Mouse (Mus musculus): ENCODE results near the gene Efna4. TPM values are rescaled to one million over a fixed set of nuclear protein-coding genes. Genes with fewer than 3 reads are reported as not detected.

Gene Efna4
- polyA plus RNA-seq (2016; fragmentation: Nextera tagmentation; extraction: Ambion mirVana): 47.1 and 48.8 TPM in 2 replicates

- Histone ChIP-seq H3K4me3 (peak within 1 kb of the TSS; percentile 91), H3K4me2 (replicated peaks) (peak within 1 kb of the TSS; percentile 86), H3K27ac (peak within 1 kb of the TSS; percentile 97), H3K9ac (peak within 1 kb of the TSS; percentile 97), H3K27me3 (no peaks in the 10 kb centered on the region), H3K36me3 (peaks cover 31% of the 10 kb centered on the region), H3K4me1 (peaks cover 50% of the 10 kb centered on the region), H3K9me3 (no peaks in the 10 kb centered on the region)
- ATAC-seq (ENCODE audit: insufficient number of reproducible peaks, insufficient read depth, low FRiP score, low TSS enrichment): peak; percentile 90
- WGBS: under 1% methylated on average over 43 of the region's 44 CpGs
Measured at GRCm38 (mm10) chr3:89337721-89338578, at the start of gene Efna4. Efna4 (minus strand) TSS chr3:89338028.

DNA sequence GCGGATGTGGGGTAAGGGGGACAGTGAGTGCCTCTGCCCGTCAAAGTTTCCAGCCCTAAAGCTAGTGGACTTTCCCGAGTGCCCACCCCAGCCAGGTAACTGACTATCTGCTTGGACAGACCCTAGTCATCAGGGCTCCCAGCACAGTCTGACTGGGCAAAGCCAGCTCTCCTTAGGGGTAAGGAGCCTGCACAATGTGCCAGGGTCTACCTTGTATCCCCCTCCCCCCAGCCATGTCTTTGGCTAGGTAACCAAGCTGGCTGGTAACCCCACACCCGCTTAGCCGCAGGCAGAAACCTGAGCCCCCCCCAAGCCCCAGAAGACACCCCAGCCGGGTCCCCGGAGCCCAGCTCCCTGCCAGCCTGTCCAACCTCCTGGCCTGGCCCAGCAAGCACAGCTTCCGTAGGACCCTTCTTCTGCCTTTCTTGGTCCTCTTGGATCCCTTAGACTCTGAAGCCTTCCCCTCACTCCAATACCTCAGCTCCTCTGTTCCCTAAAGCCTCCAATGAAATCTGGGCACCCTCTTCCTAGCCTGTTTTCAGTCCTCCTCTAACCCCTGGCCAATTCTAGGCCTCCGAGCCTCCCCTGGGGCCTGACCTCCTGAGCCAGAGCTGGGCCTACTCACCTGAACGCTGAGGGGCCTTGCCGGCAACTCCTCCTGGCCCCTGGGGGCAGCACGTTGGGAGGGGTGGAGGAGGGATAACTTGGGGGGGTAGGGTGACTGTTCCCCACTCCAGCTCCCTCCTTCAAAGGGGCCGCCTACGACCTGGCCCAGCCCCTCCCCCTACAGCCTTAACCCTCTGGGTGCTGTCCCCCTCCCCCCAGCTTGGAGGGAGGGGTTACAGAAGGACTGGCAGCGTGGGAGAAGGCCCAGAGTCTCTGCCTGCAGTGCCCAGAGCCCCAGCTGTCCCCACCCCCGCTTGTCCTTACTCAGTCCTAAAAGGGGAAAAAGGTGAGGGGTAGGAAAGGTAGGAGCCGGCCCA is 48.9 kb upstream of the Efna4 start:
- Histone ChIP-seq H3K9me3 (no peaks in the 10 kb centered on the region), H3K9ac (0 out of 2 replicates have a peak overlapping the region, but pooled peaks have one; percentile 15), H3K4me3 (no peak overlapping the region), H3K4me2 (replicated peaks) (peak overlapping the region; percentile 5; the same call in 1 of the 2 replicates), H3K27me3 (peaks cover 12% of the 10 kb centered on the region), H3K36me3 (no peaks in the 10 kb centered on the region), H3K4me1 (peaks cover 39% of the 10 kb centered on the region), H3K27ac (no peak overlapping the region)
- no peak for ATAC-seq (ENCODE audit: insufficient number of reproducible peaks, insufficient read depth, low FRiP score, low TSS enrichment)
- 39% methylated on average over 17 of the region's 17 CpGs for WGBS

DNA sequence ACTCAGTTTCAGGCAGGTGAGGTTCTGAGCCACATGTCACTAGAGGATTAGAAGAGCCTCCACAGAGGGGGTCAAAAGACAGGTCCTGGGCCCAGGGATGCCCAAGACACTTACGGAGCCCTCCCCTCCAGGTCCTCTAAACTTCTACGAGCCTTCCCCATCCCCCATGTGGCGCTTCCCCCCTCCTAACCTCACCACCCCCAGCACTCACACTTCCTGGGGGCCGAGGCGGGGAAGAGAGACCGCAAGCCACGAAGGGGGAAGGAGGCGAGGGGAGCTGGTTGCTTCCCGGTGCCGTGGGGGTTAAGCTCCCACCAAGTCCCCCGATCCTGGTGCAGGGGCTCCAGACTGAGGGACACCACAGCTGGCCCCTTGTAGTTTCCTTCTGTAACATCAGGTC is 47.6 kb upstream of the Efna4 start:
- H3K4me1 ChIP-seq: peaks cover 26% of the 10 kb centered on the region
- no peaks in the 10 kb centered on the region for H3K9me3 ChIP-seq
- H3K36me3 ChIP-seq: no peaks in the 10 kb centered on the region
- no peak overlapping the region for H3K9ac ChIP-seq
- no peak overlapping the region for H3K4me2 ChIP-seq (replicated peaks)
- H3K27me3 ChIP-seq: no peaks in the 10 kb centered on the region; the same call in 1 of the 2 replicates
- no peak overlapping the region for H3K4me3 ChIP-seq
- no peak for ATAC-seq (ENCODE audit: insufficient number of reproducible peaks, insufficient read depth, low FRiP score, low TSS enrichment)
- H3K27ac ChIP-seq: 0 out of 2 replicates have a peak overlapping the region, but pooled peaks have one; percentile 36
- 25% methylated on average over 11 of the region's 11 CpGs for WGBS

- H3K36me3 ChIP-seq: no peaks in the 10 kb centered on the region
- no peak overlapping the region for H3K4me3 ChIP-seq
- H3K27me3 ChIP-seq: no peaks in the 10 kb centered on the region
- H3K9me3 ChIP-seq: no peaks in the 10 kb centered on the region
- peaks cover 21% of the 10 kb centered on the region for H3K4me1 ChIP-seq
- no peak overlapping the region for H3K27ac ChIP-seq
- WGBS: 56% methylated on average over 11 of the region's 12 CpGs
- H3K9ac ChIP-seq: 0 out of 2 replicates have a peak overlapping the region, but pooled peaks have one; percentile 16
- ATAC-seq (ENCODE audit: insufficient number of reproducible peaks, insufficient read depth, low FRiP score, low TSS enrichment): no peak
- H3K4me2 ChIP-seq (replicated peaks): no peak overlapping the region
Measured at GRCm38 (mm10) chr3:89384331-89385076, 46.7 kb upstream of the Efna4 start.

- 84% methylated on average over 5 of the region's 5 CpGs for WGBS
Measured at GRCm38 (mm10) chr3:89383651-89384255, 45.9 kb upstream of the Efna4 start.

GRCm38 (mm10) chr3:89382950-89383349 is 45.1 kb upstream of the Efna4 start:
- WGBS: 70% methylated on average over 5 of the region's 5 CpGs
- no peak overlapping the region for H3K27ac ChIP-seq
- H3K27me3 ChIP-seq: no peaks in the 10 kb centered on the region
- ATAC-seq (ENCODE audit: insufficient number of reproducible peaks, insufficient read depth, low FRiP score, low TSS enrichment): no peak
- no peak overlapping the region for H3K4me3 ChIP-seq
- H3K9me3 ChIP-seq: no peaks in the 10 kb centered on the region
- H3K9ac ChIP-seq: no peak overlapping the region
- H3K4me1 ChIP-seq: peaks cover 31% of the 10 kb centered on the region
- H3K4me2 ChIP-seq (replicated peaks): no peak overlapping the region
- H3K36me3 ChIP-seq: no peaks in the 10 kb centered on the region

More at GRCm38 (mm10) chr3:89383651-89384255, 45.9 kb upstream of the Efna4 start:
- Histone ChIP-seq H3K9ac (no peak overlapping the region), H3K9me3 (no peaks in the 10 kb centered on the region), H3K4me2 (replicated peaks) (no peak overlapping the region), H3K27me3 (no peaks in the 10 kb centered on the region), H3K4me3 (no peak overlapping the region), H3K36me3 (no peaks in the 10 kb centered on the region), H3K4me1 (peaks cover 25% of the 10 kb centered on the region), H3K27ac (no peak overlapping the region)
- no peak for ATAC-seq (ENCODE audit: insufficient number of reproducible peaks, insufficient read depth, low FRiP score, low TSS enrichment)

- Histone ChIP-seq H3K27ac (no peak overlapping the region), H3K9me3 (no peaks in the 10 kb centered on the region), H3K4me3 (no peak overlapping the region), H3K9ac (no peak overlapping the region), H3K36me3 (no peaks in the 10 kb centered on the region), H3K27me3 (no peaks in the 10 kb centered on the region), H3K4me1 (peaks cover 30% of the 10 kb centered on the region), H3K4me2 (replicated peaks) (no peak overlapping the region)
- ATAC-seq (ENCODE audit: insufficient number of reproducible peaks, insufficient read depth, low FRiP score, low TSS enrichment): no peak
- WGBS: 89% methylated on average over 9 of the region's 9 CpGs
Measured at GRCm38 (mm10) chr3:89382033-89382882, 44.4 kb upstream of the Efna4 start.

GRCm38 (mm10) chr3:89381233-89381632 is 43.4 kb upstream of the Efna4 start:
- peaks cover 20% of the 10 kb centered on the region for H3K4me1 ChIP-seq
- H3K9ac ChIP-seq: no peak overlapping the region
- WGBS: 85% methylated on average over 11 of the region's 11 CpGs
- ATAC-seq (ENCODE audit: insufficient number of reproducible peaks, insufficient read depth, low FRiP score, low TSS enrichment): no peak
- H3K27ac ChIP-seq: no peak overlapping the region
- H3K27me3 ChIP-seq: no peaks in the 10 kb centered on the region
- H3K4me3 ChIP-seq: no peak overlapping the region
- H3K4me2 ChIP-seq (replicated peaks): no peak overlapping the region
- no peaks in the 10 kb centered on the region for H3K36me3 ChIP-seq
- H3K9me3 ChIP-seq: no peaks in the 10 kb centered on the region

GRCm38 (mm10) chr3:89380711-89381110 is 42.9 kb upstream of the Efna4 start:
- H3K36me3 ChIP-seq: no peaks in the 10 kb centered on the region
- no peaks in the 10 kb centered on the region for H3K9me3 ChIP-seq
- H3K27ac ChIP-seq: no peak overlapping the region
- no peak overlapping the region for H3K9ac ChIP-seq
- no peak for ATAC-seq (ENCODE audit: insufficient number of reproducible peaks, insufficient read depth, low FRiP score, low TSS enrichment)
- H3K4me1 ChIP-seq: peaks cover 20% of the 10 kb centered on the region
- H3K27me3 ChIP-seq: no peaks in the 10 kb centered on the region
- no peak overlapping the region for H3K4me2 ChIP-seq (replicated peaks)
- 94% methylated on average over 18 of the region's 18 CpGs for WGBS
- no peak overlapping the region for H3K4me3 ChIP-seq

GRCm38 (mm10) chr3:89380291-89380690 is 42.5 kb upstream of the Efna4 start:
- H3K4me1 ChIP-seq: peaks cover 20% of the 10 kb centered on the region
- no peak overlapping the region for H3K27ac ChIP-seq
- H3K27me3 ChIP-seq: no peaks in the 10 kb centered on the region
- no peaks in the 10 kb centered on the region for H3K9me3 ChIP-seq
- H3K4me2 ChIP-seq (replicated peaks): no peak overlapping the region
- ATAC-seq (ENCODE audit: insufficient number of reproducible peaks, insufficient read depth, low FRiP score, low TSS enrichment): no peak
- no peak overlapping the region for H3K4me3 ChIP-seq
- H3K9ac ChIP-seq: no peak overlapping the region
- 94% methylated on average over 14 of the region's 14 CpGs for WGBS
- H3K36me3 ChIP-seq: no peaks in the 10 kb centered on the region
